Mouse (Mus musculus): ENCODE measurements around the gene Gm10377.

Gm10377 gene

GRCm38 (mm10) chr14:42797887-42798286, at the start of gene Gm10377:
Gene Gm10377 (minus strand): TSS chr14:42797987.
- in situ Hi-C loops (cut with MboI, MseI): loop anchor here (25.0 kb wide), 1 partner anchor 1311 kb away; the partner anchor contains the start of gene Gm3486

- in situ Hi-C loops (cut with MboI, MseI): loop anchor here (10.0 kb wide), 1 partner anchor 216 kb away; no protein-coding TSS in a partner anchor
Measured at GRCm38 (mm10) chr14:42768721-42769120, 29.1 kb downstream of the Gm10377 start, which contains the start of gene Gm3015. Gene Gm3015 (minus strand): TSS chr14:42768821.
